Mouse (Mus musculus) layer of hippocampus, postnatal 14 days (tissue): ENCODE measurements around the gene Col6a3. TPM values are rescaled to one million over a fixed set of nuclear protein-coding genes. Genes with fewer than 3 reads are reported as not detected.

Experiments
- DNase-seq, 2 experiments: peaks; one replicate each; pipeline ENCODE4 v3.0.0; 2021 to 2022; ENCODE audit warnings: low spot score in 2 of 2, mixed read lengths in 1 of 2
- total RNA-seq, 2 experiments: library from RNA; stranded (reverse); gene quantifications; 2 replicates each; pipeline ENCODE4 v1.2.3; 2021

Gene Col6a3
- total RNA-seq, 2 experiments from 2014 or later = 6.4 to 8.5 TPM

- DNase-seq = no peak
These were observed 120.0 kb downstream of the Col6a3 start for GRCm38 (mm10) chr1:90723754-90724153.

- DNase-seq = no peak
These were observed 120.4 kb downstream of the Col6a3 start for GRCm38 (mm10) chr1:90723325-90723724.

DNA sequence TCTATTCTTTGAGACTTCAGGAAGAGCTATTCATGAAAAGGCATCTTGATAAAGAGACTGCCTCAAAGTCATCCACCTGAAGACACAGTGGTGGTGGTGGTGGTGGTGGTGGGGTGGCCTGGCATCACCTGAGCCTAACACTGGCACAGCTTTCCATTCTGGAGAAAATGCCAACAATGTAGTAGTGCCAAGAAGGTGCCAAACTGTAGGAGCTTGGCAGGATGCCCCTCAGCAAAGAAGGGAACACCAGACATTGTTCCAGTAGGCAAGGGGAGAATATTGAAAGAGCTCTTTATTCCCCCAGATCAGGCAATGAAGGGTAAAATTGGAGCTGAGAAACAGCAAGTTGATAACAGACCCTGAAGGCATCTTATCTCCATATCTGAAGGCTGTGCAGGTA, 121.8 kb downstream of the Col6a3 start:
- DNase-seq = no peak

GRCm38 (mm10) chr1:90720610-90721241, 123.0 kb downstream of the Col6a3 start:
- no peak for DNase-seq

DNA sequence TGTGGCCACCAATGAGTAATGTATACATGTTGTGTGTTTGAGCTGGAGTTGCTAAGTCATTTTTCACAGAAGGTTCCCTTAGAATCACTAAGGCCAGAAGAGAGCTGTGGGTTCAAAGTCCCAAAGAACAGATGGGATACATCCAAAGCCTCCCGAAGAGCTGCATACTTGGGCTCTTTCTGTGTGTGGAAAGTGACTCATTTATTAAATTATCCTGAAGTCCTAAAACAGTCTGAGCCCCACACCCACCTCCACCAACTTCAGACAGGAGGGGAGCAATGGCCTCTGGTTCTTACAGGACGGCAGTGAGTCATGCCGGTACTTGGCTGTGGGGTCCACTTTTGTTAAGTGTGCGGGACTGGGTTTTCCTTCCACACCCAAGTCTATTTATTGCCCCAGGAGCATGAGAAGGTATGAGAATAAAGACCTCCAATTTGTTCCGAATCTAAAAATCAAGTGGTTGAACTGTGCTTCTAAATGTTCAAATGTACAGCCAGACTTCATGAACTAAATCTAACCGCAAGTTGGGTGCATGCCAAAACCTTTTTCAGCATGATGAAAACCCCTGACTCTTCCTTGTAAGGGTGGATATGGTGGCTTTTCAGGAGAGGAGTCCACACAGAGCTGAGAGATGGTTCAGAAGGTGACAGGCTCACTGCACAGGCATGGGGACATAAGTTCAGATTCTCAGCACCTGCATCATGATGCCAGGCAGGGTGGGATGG, 124.8 kb downstream of the Col6a3 start:
- no peak for DNase-seq

DNA sequence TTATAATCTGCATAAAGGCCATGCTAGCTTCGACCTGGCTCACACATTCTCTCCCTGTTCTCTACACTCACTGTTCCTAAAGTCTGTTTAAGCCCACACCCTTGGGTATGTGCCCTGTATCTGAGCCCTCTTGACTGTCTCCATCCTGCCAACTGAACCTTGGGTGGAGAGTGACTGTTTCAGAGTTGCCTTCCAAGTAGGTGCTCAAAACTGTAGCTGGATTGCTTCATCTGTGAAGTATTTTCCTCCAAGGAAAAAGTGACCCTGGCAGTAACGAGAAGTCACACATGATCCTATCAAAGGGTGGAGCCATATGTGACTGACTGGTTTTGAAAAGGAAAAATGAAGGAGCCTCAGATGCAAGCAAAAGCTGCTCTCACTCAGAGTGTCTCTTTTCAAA, 127.5 kb downstream of the Col6a3 start:
- DNase-seq = no peak

Other genes starting within 250 kb of the Col6a3 start
- gene Cops8, start 241.0 kb downstream of the Col6a3 start, total RNA-seq = 100 to 1,000 TPM; 110 to 112 TPM
- 1 to 10 TPM in 1 of 2 experiments, under 1 TPM in 1; 0.94 to 1.5 TPM for gene Mlph, start 71.1 kb upstream of the Col6a3 start, total RNA-seq
- not detected for gene Prlh, start 109.1 kb upstream of the Col6a3 start, total RNA-seq
- gene Rab17, start 125.7 kb upstream of the Col6a3 start, total RNA-seq = not detected
- 10 to 100 TPM; 73.0 to 82.7 TPM for gene Lrrfip1, start 154.8 kb upstream of the Col6a3 start, total RNA-seq